Mouse (Mus musculus): ENCODE results near the gene Chst3. TPM values are rescaled to one million over a fixed set of nuclear protein-coding genes. Genes with fewer than 3 reads are reported as not detected.
A peak's percentile ranks its signal among the peaks of the same experiment; 100 is the strongest.
"Not testable (repeated sequence)": the region's sequence is repeated elsewhere in the genome, so short reads cannot be mapped to it uniquely, and the experiment has no call there.

The Chst3 gene
- polyA plus RNA-seq, 1 experiment = 0.43 TPM

DNA sequence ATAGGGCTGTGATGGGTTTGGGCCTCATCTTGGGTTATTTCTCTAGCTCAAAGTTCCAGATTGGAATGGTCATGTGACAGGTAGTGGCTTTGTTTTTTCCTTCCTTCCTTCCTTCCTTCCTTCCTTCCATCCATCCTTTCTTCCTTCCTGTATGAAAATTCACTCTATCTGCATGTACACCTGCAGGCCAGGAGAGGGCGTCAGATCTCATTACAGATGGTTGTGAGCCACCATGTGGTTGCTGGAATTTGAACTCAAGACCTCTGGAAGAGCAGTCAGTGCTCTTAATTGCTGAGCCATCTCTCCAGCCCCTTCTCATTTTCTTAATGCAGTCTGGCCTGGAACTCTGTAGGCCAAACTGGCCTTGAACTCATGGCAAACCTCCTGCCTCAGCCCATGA lies 83.0 kb downstream of the Chst3 start:
- not testable (repeated sequence) for H3K27me3 ChIP-seq (ENCODE audit: control insufficient read depth, insufficient read depth, low read length, poor library complexity, severe bottlenecking); H3K9me3 ChIP-seq (replicated peaks; ENCODE audit: control insufficient read depth, insufficient read depth, low read length, poor library complexity, severe bottlenecking); H3K9ac ChIP-seq (ENCODE audit: low read depth, poor library complexity, severe bottlenecking); H3K36me3 ChIP-seq (ENCODE audit: control insufficient read depth, insufficient read depth, low read length, poor library complexity, severe bottlenecking); H3K4me3 ChIP-seq (ENCODE audit: low read depth, low read length)
- Histone ChIP-seq H3K27ac (ENCODE audit: insufficient read depth, low read length) (0 out of 2 replicates have a peak overlapping the region, but pooled peaks have one; percentile 10), H3K4me1 (ENCODE audit: control insufficient read depth, insufficient read depth, low read length) (peaks cover 15% of the 10 kb centered on the region)
- peak; percentile 7 for TF ChIP-seq CTCF (IDR thresholded peaks at IDR 0.05; ENCODE audit: low read depth, low read length)

DNA sequence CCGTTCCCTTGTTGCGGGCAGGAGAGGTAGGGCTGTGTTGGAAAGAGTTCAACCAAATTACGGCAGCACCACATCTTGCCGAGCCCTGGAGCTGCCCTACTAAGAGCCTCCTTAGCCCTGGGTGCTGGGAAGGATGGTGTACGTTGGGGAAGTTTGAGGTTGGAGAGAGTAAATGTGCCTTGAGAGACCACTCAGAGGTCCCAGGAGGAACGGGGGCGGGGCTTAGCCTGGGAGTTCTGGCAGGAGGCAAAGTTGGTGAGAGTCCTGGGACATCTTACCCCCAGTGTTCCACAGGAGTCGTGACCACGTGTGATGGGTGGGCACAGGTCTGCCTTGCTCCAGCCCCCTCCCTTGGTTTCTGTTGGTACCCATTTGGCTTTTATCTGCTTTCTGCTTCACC lies 84.9 kb downstream of the Chst3 start:
- Histone ChIP-seq H3K4me3 (ENCODE audit: low read depth, low read length) (peak overlapping the region; percentile 41), H3K36me3 (ENCODE audit: control insufficient read depth, insufficient read depth, low read length, poor library complexity, severe bottlenecking) (no peaks in the 10 kb centered on the region), H3K9ac (ENCODE audit: low read depth, poor library complexity, severe bottlenecking) (no peak overlapping the region), H3K4me1 (ENCODE audit: control insufficient read depth, insufficient read depth, low read length) (peaks cover 15% of the 10 kb centered on the region), H3K27me3 (ENCODE audit: control insufficient read depth, insufficient read depth, low read length, poor library complexity, severe bottlenecking) (no peaks in the 10 kb centered on the region), H3K27ac (ENCODE audit: insufficient read depth, low read length) (no peak overlapping the region), H3K9me3 (replicated peaks; ENCODE audit: control insufficient read depth, insufficient read depth, low read length, poor library complexity, severe bottlenecking) (no peaks in the 10 kb centered on the region)
- TF ChIP-seq EP300 (IDR thresholded peaks at IDR 0.05; ENCODE audit: insufficient read depth, low read depth, low read length) (no peak), POLR2A (IDR thresholded peaks at IDR 0.05; ENCODE audit: insufficient read depth, low read length) (no peak), CTCF (IDR thresholded peaks at IDR 0.05; ENCODE audit: low read depth, low read length) (no peak)

GRCm38 (mm10) chr10:60133501-60133900 lies 85.6 kb downstream of the Chst3 start:
- H3K27me3 ChIP-seq (ENCODE audit: control insufficient read depth, insufficient read depth, low read length, poor library complexity, severe bottlenecking) = no peaks in the 10 kb centered on the region
- TF ChIP-seq POLR2A (IDR thresholded peaks at IDR 0.05; ENCODE audit: insufficient read depth, low read length) (no peak), EP300 (IDR thresholded peaks at IDR 0.05; ENCODE audit: insufficient read depth, low read depth, low read length) (no peak), CTCF (IDR thresholded peaks at IDR 0.05; ENCODE audit: low read depth, low read length) (no peak)
- H3K4me1 ChIP-seq (ENCODE audit: control insufficient read depth, insufficient read depth, low read length) = peaks cover 15% of the 10 kb centered on the region
- no peaks in the 10 kb centered on the region for H3K9me3 ChIP-seq (replicated peaks; ENCODE audit: control insufficient read depth, insufficient read depth, low read length, poor library complexity, severe bottlenecking)
- H3K27ac ChIP-seq (ENCODE audit: insufficient read depth, low read length) = no peak overlapping the region
- H3K4me3 ChIP-seq (ENCODE audit: low read depth, low read length) = no peak overlapping the region
- no peak overlapping the region for H3K9ac ChIP-seq (ENCODE audit: low read depth, poor library complexity, severe bottlenecking)
- H3K36me3 ChIP-seq (ENCODE audit: control insufficient read depth, insufficient read depth, low read length, poor library complexity, severe bottlenecking) = no peaks in the 10 kb centered on the region

Other genes starting within 250 kb of the Chst3 start
- 52.9 and 53.7 TPM in 2 replicates for gene Ascc1, start 216.5 kb downstream of the Chst3 start, polyA plus RNA-seq (2011; ENCODE audit: insufficient read depth, insufficient read length, low read depth, missing spikeins)
- gene Anapc16, start 216.1 kb downstream of the Chst3 start, polyA plus RNA-seq (2011; ENCODE audit: insufficient read depth, insufficient read length, low read depth, missing spikeins) = 22.7 and 24.4 TPM in 2 replicates
- 10.8 and 11.0 TPM in 2 replicates for gene Spock2, start 113.0 kb downstream of the Chst3 start, polyA plus RNA-seq (2011; ENCODE audit: insufficient read depth, insufficient read length, low read depth, missing spikeins)
- gene Psap, start 58.4 kb upstream of the Chst3 start, polyA plus RNA-seq (2011; ENCODE audit: insufficient read depth, insufficient read length, low read depth, missing spikeins) = 218 and 235 TPM in 2 replicates
- gene Vsir, start 127.6 kb upstream of the Chst3 start, polyA plus RNA-seq (2011; ENCODE audit: insufficient read depth, insufficient read length, low read depth, missing spikeins) = 2.5 and 4.5 TPM in 2 replicates
- gene Gm17455, start 180.5 kb upstream of the Chst3 start, polyA plus RNA-seq (2011; ENCODE audit: insufficient read depth, insufficient read length, low read depth, missing spikeins) = not detected in 2 replicates